Mouse (Mus musculus) layer of hippocampus, adult 11-12 months (tissue): ENCODE results near the gene Psmc3.

ENCODE experiments used
- DNase-seq: peaks from one replicate; pipeline ENCODE4 v3.0.0; 2022; ENCODE audit warnings: low spot score

Psmc3 gene

DNA sequence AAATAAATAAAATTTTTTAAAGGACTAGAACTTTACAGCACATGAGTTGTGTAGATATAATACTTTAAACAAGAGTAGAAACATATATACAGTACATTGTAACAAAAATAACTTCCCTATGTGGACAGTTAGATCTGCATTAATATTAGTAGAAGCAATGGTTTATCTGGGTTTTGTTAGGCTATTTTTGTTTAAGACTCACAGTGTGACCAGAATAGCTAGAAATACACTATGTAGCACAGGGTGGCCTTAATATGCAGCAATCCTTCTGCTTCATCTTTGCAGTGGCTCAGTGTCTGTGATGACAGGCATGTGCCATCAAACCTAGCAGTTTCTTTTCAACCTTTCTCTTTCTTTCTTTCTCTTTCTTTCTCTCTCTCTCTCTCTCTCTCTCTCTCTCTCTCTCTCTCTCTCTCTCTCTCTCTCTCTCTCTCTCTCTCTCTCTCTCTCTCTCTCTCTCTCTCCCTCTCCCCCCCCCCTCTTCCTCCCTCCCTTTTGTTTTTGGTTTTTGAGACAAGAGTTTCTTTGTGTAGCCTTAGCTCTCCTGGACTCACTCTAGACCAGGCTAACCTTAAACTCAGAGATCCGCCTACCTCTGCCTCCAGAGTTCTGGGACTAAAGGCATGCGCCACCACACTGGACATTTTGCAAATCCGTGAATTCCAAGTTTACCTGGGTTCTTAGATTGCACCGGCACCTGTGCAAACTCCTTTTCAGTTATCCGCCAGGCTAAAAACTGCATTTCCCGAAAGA, 452 bp upstream of the Psmc3 start:
- DNase-seq, result no peak

DNA sequence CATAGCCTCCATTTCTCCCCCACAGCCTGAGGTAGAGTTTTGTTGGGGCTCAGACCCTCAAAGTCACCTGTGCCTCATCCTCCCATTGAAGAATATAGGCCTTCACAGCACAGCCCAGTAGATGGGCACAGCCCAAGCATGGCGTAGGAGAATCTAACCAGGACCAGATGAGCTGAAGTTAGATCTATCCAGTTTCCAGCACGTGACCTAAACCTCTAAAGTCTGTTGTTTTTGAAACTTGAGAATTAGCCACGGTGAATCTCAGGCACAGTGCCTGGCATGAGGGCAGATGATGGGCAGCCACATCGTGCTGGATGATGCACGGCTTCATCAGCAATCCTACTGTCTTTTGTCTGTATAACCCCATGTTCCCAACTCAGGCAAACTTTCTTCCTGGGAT, 4.6 kb downstream of the Psmc3 start:
- DNase-seq, result no peak

DNA sequence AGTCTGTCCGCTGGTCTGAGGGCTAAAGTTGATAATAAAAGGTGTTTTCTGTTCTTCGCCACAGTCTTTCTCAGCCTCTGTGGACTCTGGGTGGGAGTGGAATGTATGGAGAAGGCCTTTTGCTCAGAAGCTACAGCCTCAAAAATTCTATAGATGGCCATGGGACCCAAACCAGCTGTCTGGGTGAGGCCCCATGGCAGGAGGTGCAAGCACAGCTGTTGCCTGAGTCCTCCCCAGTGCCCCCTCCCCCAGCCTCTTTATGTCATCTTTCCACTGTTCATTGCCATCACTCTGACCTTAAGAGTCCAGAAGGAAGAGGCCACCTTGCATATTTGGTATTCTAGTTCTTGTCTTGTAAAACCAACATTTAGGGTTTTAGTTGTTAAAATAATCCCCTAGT, 5.6 kb downstream of the Psmc3 start:
- DNase-seq, result no peak

DNA sequence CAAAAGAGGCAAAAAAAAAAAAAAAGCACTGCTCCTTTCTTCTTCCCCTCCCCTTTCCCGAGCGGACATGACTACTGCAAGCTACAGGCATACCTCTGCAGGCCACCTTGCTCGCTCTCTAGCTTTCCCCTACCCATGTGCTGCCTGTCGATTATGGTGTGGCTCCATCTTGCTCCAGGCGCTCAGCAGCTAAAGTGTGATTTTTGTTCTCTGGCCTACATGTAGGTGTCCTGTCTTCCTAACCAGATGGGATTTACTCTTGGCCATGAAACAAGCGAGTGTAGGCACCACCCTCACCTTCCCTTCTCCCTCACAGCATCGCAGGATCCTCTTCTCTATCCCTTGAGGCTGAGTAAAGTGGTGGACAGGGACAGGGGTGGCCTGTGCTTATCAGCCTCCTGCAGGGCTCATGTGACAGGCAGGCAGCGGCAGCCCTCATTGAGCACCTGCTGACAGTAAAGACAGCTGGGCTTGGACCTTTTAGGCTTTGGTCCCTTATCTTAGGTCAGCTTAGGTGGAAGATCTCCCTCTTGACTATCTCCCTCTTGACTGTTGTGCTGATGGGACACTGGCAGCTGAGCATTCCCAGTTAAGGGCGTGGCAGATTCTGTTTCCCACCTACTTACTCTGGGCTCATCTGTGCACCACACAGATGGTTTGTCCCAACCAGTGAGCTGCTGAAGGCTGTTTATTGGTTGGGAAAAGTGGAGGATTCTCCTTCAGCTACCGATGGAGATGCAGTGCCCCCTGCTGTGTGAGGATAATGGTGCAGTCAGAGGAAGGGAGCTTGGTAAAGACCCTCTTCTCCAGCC, 6.9 kb downstream of the Psmc3 start:
- peak; percentile 80 for DNase-seq

DNA sequence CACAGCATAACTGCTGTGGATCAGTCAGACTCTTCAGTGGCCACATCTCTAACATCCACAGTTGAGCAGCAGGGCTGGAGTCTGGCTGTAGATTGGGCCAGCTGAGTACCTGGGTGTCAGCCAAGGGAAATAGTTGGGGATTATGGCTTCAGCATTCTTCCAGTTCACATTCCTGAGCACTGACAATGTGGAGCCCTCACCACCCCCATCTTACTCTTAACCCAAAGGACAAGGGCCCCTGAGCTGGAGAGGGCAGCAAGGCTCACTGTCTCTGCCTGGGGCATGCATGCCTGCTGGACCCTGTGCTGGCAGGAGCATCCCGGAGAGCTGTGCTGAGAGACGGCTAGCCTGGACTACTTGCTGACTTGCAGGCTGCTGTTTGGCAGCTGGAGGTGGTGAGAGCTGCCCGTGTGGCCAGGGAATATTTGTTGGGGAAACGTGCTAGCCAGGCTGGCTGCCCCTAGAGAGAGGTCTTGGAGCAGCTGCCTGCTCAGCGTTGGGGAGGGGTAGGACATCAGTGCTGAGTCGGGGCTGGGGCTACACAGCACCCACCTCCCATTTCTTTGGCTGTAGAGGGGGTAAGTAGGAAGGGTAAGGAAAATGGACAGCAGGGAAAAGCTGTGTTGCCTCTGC, 8.2 kb downstream of the Psmc3 start:
- DNase-seq, result no peak

DNA sequence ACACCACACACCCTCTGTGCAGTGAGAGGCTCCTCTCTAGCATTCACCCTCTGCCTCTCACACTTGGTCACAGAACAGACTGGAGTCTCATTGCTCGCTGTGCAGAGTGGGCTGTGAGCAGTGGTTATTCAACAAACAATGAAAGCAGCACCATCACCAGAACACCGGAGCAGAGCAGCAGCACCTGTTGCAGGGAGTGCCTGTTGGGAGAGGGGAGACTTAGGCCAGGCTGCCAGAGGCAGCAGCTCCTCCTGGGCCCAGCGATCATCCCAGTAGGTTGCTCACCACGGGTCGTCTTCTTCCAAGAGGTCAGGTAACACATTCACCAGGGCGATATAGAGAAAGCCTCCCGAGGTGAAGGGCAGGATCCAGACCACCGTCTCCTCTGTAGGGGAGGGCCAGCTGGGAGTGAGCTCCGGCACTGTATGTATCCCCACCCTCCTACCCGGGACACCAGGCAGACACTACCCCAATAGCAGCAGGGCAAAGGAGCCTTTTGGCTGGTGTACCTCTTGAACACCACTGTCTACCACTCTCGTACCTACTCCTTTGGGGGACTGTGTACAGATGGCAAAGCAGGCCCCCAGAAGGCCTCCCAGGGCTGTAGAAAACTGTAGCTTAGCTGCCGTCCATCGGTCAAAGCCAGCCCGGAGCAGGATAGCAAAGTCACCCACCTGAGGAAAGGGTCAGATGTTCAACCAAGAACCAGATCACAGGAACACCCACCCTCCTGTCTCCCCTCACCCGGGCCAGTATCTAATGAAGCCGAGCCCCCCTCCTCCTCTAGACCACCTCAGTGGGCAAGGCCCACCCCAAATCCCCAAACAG, 9.2 kb downstream of the Psmc3 start:
- DNase-seq, result no peak

DNA sequence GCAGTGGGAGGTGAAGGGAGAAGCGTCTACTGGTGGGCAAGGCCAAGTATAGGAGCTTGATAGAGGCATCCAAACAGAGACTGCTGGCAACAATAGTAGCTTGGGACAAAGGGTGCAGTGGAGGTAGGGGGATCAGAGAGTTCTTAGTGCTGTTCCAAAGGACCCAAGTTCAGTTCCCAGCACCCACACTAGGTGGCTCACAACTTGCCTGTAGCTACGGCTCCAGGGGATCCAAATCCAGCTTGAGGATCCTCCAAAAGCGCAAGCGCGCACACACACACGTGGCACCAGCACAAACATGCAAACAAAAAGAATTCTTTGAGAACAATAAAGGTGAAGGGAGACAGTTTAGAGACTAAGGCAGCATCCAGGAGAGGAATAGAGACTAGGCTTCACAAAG, 10.4 kb downstream of the Psmc3 start:
- DNase-seq, result no peak

DNA sequence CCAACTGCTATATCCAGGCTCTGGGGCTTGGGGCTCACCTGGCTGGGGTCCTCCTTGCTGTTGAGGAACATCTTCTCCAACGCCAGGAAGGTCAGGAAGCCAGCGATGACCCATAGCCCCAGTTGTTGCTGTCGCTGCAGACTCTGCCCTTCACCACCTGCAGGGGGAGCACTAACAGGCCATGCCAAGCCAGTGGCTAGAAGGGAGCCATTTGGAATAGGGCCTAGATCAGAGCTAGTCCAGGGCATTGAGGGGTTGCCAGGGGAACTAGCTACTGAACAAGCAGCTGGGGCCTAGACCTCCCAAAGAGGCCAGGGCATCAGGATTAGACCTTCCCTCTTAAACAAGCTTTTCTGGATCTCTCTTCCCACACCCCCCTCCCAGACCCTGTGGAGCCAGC, 11.7 kb downstream of the Psmc3 start:
- DNase-seq, result peak; percentile 60

DNA sequence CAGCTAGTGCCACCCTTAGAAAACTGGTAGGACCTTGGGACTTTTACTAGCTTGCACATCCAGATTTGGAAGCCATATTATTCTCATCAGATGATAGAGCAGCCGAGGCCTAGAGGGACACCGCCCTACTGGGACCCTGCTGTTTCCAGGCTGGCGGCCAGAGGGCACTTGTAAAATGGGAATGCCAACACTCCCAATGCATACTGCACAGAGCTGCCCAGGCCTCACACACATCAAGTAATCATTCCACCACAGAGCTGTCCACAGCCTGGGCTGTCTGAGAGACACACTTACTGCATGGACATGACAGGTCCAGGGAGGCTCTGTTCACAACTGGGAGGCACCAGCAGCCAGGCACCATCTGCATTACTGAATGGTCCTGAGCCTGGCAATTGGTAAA, 12.6 kb downstream of the Psmc3 start:
- DNase-seq, result no peak

DNA sequence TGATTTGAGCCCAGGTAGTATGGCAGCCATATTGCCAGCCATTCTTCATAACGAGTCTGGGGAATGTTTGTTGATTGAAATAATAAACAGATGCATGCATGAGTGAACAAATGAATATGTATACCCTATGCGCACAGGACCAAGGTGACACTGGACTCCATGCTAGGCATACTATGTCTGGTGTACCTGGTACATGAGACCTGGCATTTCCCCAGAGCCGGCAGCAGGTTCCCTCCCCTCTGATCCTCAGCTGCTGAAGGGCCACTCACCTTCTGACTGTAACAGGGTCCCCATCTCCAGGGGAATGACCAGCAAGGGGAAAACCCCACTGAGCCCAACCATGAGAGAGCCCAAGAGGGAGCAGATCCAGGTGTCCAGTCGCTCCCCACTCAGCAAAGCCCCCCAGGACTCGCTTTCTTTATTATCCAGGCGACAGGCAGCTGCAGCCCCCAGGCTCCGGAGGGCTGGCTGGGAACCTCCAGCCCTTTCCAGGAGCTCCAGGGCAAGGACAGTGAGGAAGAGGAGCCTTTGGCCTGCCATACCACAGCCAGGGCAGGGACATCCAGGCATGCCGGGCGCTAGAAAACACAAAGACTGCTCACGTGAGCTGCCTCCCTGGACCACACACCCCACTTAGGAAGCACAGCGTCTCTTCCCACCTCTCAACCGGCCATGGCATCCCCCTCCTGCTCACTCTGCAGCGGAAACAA, 14.5 kb downstream of the Psmc3 start:
- no peak for DNase-seq

DNA sequence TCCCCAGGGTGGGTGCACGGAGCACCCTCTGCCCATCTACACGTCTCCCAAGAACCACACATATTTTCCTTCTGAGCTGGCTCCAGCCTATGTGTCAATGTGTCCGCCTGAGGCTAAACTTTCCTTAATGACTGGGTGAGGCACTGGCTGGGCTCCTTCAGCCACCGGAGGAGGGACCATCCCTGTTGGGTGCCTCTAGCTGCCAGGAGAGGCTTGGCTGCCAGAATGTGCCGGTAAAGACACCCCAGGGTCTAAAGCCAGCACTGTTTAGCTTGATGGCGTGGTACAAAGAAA, 15.0 kb downstream of the Psmc3 start:
- no peak for DNase-seq

DNA sequence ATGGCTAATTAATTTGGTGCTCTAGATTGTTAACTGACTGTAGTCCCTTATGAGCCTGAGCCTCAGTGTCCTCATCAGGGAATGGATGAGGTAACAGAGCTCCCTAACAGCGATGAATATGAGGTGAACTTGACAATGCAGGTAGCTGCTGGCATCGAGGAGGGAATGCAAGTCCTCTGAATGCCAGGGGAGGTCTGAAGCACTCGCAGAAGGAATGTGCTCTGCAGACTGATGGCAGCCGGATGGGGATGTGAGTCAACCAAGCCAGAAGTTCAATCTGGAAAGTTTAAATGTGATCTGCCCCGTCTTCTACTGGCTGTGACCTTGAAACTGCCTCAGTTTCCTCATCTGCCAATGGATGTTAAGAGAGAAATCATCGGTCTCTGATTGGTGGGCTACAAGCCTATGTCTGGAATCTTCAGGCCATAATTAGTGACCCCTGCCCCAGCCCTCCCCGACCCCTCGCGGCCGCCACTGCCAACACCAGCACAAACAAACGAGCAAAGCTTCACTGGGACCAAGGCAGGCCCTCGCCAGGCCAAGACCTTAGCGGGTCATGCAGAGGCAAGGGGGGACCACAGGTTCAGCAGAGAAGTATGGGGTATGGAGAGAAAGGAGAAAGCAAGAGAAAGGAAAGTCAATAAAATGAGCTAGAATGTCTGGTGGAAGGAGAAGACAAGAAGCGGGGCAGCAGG, 15.6 kb downstream of the Psmc3 start:
- no peak for DNase-seq

DNA sequence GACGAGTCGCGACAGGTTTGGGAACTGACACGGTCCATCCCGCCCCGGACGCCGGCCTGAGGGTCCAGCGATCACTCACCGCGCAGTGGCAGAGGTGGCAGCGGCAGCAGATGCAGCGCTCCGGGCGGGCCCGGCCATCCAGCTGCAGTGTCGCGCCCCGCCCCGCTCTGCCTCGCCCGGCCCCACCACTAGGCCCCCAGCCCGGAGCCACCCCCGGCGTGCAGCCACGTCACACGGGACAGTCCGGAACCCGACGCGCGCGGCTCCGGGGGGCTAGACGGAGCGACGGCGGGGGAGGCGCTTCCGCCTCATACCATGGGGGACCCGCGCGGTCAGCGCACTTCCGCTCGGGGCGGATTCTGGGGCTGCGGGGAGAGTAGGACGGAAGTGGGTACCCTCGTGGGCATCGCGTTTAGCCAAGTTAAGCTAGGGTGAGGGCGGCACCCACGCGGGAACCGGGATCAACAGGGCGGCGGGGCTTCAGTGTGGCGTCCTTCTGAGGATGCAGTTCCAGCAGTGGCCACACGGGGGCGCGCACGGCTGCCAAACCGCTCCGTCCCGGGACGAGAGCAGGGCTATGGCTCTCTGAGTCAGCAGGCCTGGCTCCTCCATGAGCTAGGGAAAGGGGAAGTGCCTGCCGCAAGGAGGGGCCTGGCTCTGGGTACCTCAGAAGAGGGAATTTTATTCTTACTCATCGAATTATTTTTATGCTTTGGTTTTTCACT, 16.4 kb downstream of the Psmc3 start, which contains the start of gene Slc39a13:
Gene Slc39a13 (minus strand): TSS at position 342 of the 725 bp plus-strand sequence.
- DNase-seq, result peak; percentile 98

DNA sequence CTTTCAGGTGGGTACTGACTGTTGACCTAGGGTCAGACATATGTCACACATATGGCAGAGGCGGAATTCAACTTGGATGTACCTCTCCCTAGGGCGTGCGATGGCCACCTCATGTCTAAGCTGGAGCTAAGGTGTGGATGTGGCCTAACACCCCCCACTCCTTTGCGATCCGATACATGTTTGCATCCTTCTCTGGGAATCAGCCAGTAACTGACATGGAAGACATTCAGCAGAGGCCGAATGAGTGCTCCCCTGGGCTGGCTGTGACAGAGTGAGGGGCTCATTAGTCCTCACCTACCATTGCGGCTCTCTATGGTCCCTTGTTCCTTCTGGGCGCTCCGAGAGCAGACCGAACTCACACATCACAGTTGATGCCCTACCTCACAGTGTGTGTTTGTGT, 17.2 kb downstream of the Psmc3 start:
- no peak for DNase-seq

DNA sequence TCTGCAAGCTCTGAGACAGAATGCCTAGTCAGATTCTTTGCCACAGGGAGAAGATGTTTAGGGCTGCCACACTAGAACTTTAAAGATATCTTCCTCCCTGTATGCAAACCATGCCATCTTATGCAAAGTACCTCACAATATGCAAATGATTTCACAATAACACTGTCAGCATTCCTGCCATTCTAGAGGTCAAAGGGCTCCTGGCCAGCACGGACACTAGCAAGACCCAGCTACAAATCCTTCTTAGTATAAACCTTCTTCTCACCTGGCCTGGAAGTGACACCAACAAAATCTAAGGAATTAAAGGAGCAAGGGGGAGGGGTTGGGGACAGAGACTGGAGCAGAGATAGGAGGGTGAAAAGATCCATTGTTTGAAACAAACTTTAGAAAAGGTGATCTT, 18.3 kb downstream of the Psmc3 start:
- DNase-seq, result no peak

DNA sequence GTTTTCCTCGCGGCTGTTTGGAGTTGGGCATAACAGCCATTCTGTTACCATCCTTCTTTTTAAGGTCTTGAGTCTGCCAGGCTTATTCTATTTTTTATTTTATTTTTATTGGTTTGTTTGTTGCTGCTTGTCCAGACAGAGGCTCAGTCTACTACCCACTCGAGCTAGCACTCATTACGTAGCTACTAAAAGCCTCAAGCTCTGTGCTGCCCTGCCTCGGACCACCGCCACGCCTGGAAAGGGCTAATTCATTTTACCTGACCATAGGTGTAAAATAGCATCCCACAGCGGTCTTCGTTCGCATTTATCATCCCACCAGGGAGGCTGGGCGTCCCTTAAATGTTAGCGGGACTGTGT, 24.1 kb downstream of the Psmc3 start:
- no peak for DNase-seq

DNA sequence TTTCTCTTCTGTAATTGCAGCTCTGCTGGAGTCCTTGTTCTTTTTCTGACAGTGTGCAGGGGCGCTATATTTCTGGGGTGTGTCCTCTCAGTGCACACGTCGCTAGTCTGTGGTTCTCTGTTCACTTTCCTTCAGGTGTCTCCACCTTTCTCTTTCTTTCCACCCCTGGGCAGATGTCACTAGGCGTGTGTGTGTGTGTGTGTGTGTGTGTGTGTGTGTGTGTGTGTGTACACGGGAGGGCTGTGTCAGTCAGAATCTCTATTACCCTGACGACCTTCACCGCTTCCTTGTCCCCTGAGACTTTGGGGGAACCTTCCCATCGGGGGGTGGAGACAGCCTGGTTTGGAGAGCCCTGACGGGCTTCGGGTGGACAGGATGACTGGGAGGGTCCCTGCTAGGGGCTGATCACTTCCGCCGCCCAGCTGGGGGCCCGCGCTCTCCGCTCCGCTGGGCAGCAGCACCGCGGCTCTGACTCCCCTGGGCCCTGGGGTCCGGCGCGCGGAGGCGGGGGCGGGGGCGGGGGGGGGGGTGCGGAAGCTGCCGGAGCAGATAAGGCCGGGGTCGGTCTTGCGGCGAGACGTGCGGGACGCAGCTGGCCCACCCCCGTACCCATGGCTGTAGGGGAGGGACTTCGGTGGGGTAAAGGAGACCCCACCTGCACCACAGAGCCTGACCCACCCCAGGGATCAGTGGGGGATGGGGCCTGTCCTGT, 24.7 kb downstream of the Psmc3 start:
- no peak for DNase-seq

DNA sequence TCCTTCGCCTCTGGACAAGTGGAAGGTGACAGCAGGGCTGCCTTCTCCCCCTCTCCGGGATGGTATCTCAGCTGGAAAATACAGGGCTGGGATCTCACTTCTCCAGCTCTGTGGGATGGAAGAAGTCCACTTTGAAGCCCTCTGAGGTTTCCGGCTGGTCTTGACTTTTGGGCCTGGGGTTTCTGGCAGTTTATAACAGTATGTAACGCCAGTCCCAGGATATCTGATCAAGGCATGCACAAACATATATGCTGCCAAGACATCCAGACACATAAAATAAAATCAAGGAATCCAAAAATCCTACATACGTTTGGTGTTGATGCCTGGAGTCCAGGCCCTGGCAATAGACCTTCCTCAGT, 25.2 kb downstream of the Psmc3 start:
- no peak for DNase-seq

DNA sequence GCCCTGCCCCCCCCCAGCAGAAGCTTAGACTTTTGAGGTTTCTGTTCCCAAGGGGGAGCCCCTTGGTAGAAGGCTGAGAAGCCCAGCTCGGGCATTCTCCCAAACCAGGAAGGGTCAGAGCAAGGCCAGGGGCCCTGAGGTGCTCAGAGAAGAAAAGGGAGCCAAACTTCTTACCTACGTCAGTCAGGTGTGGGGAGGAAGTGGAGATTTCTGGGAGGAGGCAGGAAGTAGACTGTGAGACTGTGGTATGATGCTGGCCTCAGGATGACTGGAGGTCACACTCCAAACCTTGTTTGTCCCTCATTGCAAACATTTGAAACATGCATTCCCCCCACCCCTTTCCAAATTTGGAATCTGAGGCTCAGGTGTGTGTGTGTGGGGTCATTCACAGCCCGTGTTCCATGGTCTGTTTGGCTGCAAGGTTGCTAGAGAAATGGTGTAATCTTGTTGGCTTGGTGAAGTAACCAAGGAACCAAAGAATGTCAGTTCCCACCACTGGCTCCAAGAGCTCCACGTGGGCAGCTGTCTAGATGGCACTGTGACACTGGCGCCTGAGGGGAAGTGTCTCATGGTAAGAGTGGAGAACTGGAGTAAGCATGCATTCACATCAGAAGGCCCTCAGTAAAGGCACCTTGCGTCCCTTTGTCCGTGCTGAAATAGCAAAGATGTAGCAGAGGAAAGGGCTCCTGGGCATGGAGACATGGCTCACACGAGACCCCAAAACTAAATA, 27.1 kb downstream of the Psmc3 start:
- DNase-seq, result no peak
